Mouse (Mus musculus) embryonic facial prominence, embryonic 13.5 days (tissue): ENCODE measurements around the gene Bub1. TPM values are rescaled to one million over a fixed set of nuclear protein-coding genes. Genes with fewer than 3 reads are reported as not detected.

Experiments used
- ATAC-seq: fragments of 200-750 bp; cut with Nextera tagmentation; 2 replicates; pipeline ENCODE4 v1.8.0; 2017; ENCODE audit warnings: low read depth; ENCODE audit not compliant: insufficient number of reproducible peaks, insufficient read depth, low FRiP score, low TSS enrichment
- H3K27ac ChIP-seq: fragments of 300-500 bp; sonication (generic); 2 replicates; pipeline ENCODE4 v1.5.1; 2015; ENCODE audit warnings: moderate library complexity, mild to moderate bottlenecking, inconsistent platforms
- H3K27me3 ChIP-seq: fragments of 300-500 bp; sonication (generic); 2 replicates; pipeline ENCODE4 v1.6.1; 2015; ENCODE audit warnings: mild to moderate bottlenecking, inconsistent platforms
- H3K36me3 ChIP-seq: fragments of 300-500 bp; sonication (generic); 2 replicates; pipeline ENCODE4 v1.6.1; 2015; ENCODE audit warnings: mild to moderate bottlenecking, inconsistent platforms
- H3K4me1 ChIP-seq: fragments of 300-500 bp; sonication (generic); 2 replicates; pipeline ENCODE4 v1.6.1; 2015; ENCODE audit warnings: inconsistent platforms
- H3K4me2 ChIP-seq: fragments of 300-500 bp; sonication (generic); 2 replicates; pipeline ENCODE4 v1.6.1; 2015; ENCODE audit warnings: moderate library complexity, mild to moderate bottlenecking, inconsistent platforms
- H3K4me3 ChIP-seq: fragments of 300-500 bp; sonication (generic); 2 replicates; pipeline ENCODE4 v1.5.1; 2015; ENCODE audit warnings: mild to moderate bottlenecking, inconsistent platforms
- H3K9ac ChIP-seq: fragments of 300-500 bp; sonication (generic); 2 replicates; pipeline ENCODE4 v1.6.1; 2015; ENCODE audit warnings: mild to moderate bottlenecking, inconsistent platforms
- H3K9me3 ChIP-seq: fragments of 300-500 bp; sonication (generic); 2 replicates; pipeline ENCODE4 v1.6.1; 2016; ENCODE audit warnings: inconsistent platforms
- WGBS: fragments of 180-500 bp; shearing (Covaris S2); methylation state at CpG from one replicate; pipeline ENCODE4 v1.1.7; 2015; ENCODE audit warnings: mixed read lengths; 5-methylcytosine and 5-hydroxymethylcytosine counted together
- polyA plus RNA-seq: library from polyadenylated mRNA; unstranded; fragments of >200 nt; fragmentation: Nextera tagmentation; extraction: Ambion mirVana; gene quantifications from 2 replicates; pipeline ENCODE4 v1.2.1, GENCODE M21; 2015

Bub1 gene
- 52.3 and 54.2 TPM in 2 replicates for polyA plus RNA-seq

DNA sequence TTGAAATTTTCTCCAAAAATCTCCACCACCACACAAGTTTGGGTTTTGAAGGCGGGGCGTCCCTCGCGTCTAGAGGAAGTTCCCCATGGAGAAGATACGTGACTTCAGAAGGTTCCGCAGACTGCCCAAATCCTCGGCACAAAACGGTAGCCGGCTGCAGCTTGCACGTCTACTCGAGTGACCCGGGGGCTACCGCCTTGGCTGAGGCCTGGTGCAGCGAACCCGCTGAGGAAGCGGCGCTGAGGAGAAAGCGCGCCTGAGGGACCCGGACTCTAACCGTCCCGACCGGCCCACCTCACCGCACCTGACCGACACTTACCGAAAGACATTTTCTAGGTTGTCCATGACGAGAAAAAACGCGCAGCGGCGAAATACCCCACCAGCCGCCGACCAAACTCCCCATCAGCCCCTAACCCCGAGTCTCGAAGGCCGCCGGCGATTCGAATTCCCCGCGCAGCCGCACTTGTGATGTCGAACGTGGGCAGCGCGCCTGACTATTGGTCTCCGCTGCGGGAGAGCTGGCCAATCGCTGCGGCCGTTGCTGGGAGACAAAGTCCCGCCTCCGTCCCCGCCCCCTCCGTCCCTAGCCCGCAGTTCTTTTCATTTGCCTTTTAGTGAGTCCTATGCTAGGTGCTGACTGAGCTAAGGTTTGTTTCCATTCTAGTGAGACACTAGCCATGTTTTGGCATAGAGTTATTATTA, at the start of gene Bub1:
Bub1 (minus strand) TSS at position 465 of the 702 bp plus-strand sequence.
- WGBS = under 1% methylated on average over 56 of the region's 56 CpGs
- Histone ChIP-seq H3K27me3 (no peaks in the 10 kb centered on the region; the same call in none of the 2 replicates), H3K9ac (peak within 1 kb of the TSS; percentile 74), H3K4me1 (peaks cover 14% of the 10 kb centered on the region; the same call in 1 of the 2 replicates), H3K27ac (0 out of 2 replicates have a peak within 1 kb of the TSS, but pooled peaks have one; percentile 11), H3K4me2 (peak within 1 kb of the TSS; percentile 77), H3K4me3 (peak within 1 kb of the TSS; percentile 78), H3K36me3 (peaks cover 8% of the 10 kb centered on the region), H3K9me3 (no peaks in the 10 kb centered on the region)
- peak; percentile 93 for ATAC-seq

DNA sequence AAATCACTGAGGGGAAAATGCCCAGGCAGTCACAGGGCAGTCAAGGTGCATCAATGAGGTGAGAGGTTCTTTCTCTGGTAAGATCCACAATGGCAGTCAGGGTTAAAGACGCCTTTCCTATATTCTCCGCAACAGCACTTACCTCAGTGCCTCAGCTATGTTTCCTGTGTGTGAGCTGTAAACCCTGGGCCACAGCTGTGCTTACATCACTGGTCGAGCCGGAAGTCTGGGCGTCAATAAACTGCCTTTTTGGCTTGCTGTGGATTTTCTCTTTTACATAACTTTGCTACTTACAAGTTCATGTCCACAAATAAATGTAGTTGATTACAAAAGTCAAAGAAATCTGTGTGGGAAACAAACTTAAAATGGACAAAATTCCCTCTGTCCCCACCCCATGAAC, 49.4 kb upstream of the Bub1 start:
- no peak overlapping the region for H3K4me2 ChIP-seq
- ATAC-seq = no peak
- H3K4me3 ChIP-seq = no peak overlapping the region
- WGBS = 77% methylated on average over 5 of the region's 5 CpGs
- no peaks in the 10 kb centered on the region for H3K36me3 ChIP-seq
- no peaks in the 10 kb centered on the region for H3K27me3 ChIP-seq
- no peak overlapping the region for H3K27ac ChIP-seq
- no peak overlapping the region for H3K9ac ChIP-seq
- no peaks in the 10 kb centered on the region for H3K4me1 ChIP-seq
- H3K9me3 ChIP-seq = no peaks in the 10 kb centered on the region

DNA sequence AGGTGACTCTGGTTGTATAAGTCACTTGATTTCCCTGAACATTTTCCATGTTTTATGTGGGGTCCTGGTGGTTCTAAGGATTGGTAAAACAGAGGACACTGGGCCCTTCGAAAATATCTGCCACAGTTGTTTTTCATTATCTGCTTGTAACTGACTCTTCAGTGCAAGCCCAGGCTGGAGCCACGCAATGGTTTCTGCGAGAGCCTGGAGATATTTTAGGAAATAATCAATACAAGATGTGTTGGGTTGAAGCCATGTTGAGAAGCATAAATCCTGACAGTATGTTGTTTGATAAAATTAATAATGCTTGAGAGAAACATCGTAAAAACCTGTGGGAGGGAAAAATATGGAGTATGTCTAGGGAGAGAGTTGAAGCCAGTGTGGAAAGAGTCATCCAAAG, 32.7 kb upstream of the Bub1 start:
- Histone ChIP-seq H3K36me3 (no peaks in the 10 kb centered on the region), H3K9ac (no peak overlapping the region), H3K4me3 (no peak overlapping the region), H3K4me2 (no peak overlapping the region), H3K27ac (peak overlapping the region; percentile 58), H3K4me1 (peaks cover 19% of the 10 kb centered on the region), H3K27me3 (no peaks in the 10 kb centered on the region), H3K9me3 (no peaks in the 10 kb centered on the region)
- ATAC-seq = no peak
- 28% methylated on average over 4 of the region's 4 CpGs for WGBS

DNA sequence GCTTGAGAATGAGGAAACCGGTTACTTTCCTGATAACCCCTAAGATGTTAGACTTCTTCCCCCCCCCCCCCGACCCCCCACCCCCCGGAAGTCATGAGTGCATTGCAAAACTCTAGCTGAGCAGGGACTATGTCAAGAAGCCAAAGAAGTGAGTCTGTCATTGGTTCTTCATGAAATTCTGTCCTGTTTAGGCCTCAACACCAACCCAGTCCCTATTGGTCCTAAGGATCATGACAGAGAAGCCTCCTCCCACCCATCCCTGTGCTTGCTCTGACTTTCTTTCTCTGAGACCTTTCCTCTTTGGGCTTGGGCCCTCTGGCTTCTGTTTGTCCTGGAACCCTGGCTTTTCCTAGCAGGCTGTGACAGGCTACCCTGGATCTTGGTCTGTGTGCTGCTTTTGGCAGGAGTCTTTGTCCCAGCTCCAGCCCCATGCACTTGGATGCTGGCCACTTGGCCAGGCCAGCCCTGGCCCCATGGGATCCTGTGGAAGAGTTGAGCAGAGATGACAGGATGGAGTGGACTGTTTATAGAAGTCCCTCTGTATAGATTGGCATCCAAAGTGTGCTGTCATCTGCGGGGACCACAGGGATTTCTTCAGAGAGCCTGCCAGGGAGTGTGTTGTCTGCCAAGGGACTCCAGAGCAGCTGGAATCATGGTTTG, 22.8 kb upstream of the Bub1 start:
- Histone ChIP-seq H3K9me3 (no peaks in the 10 kb centered on the region), H3K27ac (no peak overlapping the region), H3K9ac (no peak overlapping the region), H3K36me3 (no peaks in the 10 kb centered on the region), H3K27me3 (no peaks in the 10 kb centered on the region), H3K4me1 (no peaks in the 10 kb centered on the region), H3K4me2 (no peak overlapping the region), H3K4me3 (no peak overlapping the region)
- 57% methylated on average over 4 of the region's 4 CpGs for WGBS
- ATAC-seq = no peak

DNA sequence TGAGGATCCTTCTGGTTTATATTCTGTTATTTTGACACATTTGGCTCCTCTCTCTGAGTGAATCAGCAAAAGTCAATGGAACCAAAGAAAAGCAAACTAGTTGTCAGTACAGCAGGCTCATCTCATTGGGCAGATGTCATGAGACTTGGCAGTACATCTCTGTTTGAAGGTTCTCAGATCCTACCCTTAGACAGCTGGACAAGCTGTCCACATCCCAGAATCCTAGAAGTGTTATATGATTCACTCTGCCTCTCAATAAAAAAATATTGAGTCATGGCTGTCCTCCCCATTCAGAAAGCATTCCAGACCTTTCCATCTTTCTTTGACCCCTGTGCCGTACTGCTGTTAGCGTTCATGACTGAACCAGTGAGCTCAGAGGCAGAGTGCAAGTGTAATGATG, 18.7 kb upstream of the Bub1 start:
- Histone ChIP-seq H3K9me3 (no peaks in the 10 kb centered on the region), H3K27me3 (0 out of 2 replicates have a peak, but pooled peaks cover 5% of the 10 kb centered on the region), H3K4me1 (no peaks in the 10 kb centered on the region), H3K36me3 (no peaks in the 10 kb centered on the region), H3K4me3 (no peak overlapping the region), H3K27ac (no peak overlapping the region), H3K4me2 (no peak overlapping the region), H3K9ac (no peak overlapping the region)
- WGBS = 86% methylated on average over 2 of the region's 2 CpGs
- ATAC-seq = no peak

DNA sequence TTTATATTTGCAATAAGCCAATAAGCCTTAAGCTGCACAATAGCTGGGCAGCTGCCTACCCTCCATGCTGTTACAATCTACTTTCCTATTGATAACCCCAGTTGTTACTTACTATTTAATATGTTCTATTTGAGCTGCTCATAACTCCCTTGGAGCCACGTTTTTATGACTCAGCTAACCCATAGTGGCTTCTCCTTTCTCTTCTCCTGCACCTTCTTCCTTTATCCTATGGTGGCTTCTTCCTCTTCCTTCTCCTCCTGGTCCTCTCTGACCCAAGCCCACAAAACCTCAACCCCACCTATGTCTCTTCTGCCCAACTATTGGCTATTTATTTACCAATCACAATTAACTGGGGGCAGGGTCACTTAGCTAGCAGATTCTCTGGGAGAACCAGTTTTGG, 14.9 kb upstream of the Bub1 start:
- no peaks in the 10 kb centered on the region for H3K9me3 ChIP-seq
- no peak overlapping the region for H3K27ac ChIP-seq
- 33% methylated on average over 1 of the region's 1 CpGs for WGBS
- no peak overlapping the region for H3K9ac ChIP-seq
- no peaks in the 10 kb centered on the region for H3K36me3 ChIP-seq
- H3K27me3 ChIP-seq = 0 out of 2 replicates have a peak, but pooled peaks cover 5% of the 10 kb centered on the region
- H3K4me1 ChIP-seq = no peaks in the 10 kb centered on the region
- H3K4me2 ChIP-seq = no peak overlapping the region
- H3K4me3 ChIP-seq = no peak overlapping the region
- ATAC-seq = no peak

DNA sequence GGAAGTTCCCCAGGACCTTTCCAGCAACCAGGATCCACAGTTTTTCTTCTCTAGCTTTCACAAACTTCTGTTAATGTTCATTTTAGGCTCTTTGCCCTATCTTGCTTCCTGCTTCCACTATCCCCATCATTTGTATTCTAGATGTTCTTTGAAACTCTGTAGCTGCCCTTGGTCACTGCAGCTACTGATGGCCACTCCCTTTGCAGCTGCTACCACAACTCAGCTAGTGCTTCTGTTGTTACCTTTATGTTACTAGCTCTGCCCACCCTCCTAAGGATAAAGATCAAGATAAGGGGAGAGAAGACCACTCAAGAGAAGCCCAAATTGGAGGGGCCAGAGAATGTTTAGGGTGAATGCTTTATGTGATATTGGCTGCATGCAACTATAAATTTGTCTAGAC, 14.3 kb upstream of the Bub1 start:
- H3K4me3 ChIP-seq = no peak overlapping the region
- ATAC-seq = no peak

DNA sequence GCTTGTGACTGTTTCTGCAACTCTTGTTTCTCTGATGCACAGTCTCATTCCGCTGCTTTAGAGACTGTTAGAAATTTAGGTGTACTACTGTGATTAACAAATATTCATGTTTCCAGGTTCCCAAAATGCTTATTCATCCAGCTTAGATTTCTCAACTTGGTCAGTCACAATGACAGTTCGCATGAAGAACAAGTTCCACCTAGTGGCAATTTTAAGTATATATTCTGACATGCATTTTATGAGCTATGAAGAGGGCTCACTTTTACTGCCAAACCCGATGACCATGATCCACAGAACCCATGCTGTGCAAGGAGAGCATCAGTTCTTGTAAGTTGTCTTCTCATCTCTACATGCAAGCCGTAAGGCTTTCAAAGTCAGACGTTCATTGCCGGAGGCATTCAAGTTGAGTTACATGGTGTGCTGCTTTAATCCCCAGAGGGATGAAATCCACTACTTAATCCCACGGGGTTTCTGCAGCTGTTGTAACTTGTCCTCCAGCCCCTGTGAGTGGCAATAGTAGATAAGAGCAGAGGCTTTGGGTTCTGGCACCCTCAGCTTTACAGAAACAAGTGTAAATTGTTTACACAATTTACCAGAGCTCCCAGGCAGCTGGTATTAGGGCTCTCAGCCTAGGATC, 13.8 kb upstream of the Bub1 start:
- ATAC-seq = no peak
- WGBS = 47% methylated on average over 7 of the region's 7 CpGs
- no peak overlapping the region for H3K4me2 ChIP-seq

More for the DNA sequence above, 14.3 kb upstream of the Bub1 start:
- H3K36me3 ChIP-seq = no peaks in the 10 kb centered on the region
- no peaks in the 10 kb centered on the region for H3K9me3 ChIP-seq
- peaks cover 8% of the 10 kb centered on the region for H3K27me3 ChIP-seq
- H3K27ac ChIP-seq = no peak overlapping the region
- H3K9ac ChIP-seq = no peak overlapping the region
- H3K4me1 ChIP-seq = no peaks in the 10 kb centered on the region
- no peak overlapping the region for H3K4me2 ChIP-seq

DNA sequence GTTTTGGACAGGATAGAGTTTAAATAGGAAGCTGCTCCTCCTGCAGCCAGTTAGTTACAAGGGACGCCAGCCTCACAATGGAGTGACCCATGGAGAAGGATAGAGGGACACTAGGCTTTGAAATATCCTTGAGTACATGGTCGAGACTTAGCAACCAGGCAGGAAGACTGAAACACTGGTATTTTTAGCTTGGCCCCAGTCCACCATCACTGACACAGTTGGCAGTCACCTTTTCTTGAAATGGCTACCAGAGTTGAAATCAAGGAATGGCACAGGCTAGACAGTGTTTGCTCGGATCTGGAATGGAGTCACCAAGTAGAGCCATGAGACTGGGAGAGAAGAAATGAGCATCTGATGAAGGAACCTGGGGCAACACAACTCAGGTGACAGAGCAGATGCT, 10.8 kb upstream of the Bub1 start:
- Histone ChIP-seq H3K27me3 (peaks cover 41% of the 10 kb centered on the region), H3K9ac (no peak overlapping the region), H3K36me3 (no peaks in the 10 kb centered on the region), H3K4me2 (no peak overlapping the region), H3K9me3 (no peaks in the 10 kb centered on the region), H3K4me3 (no peak overlapping the region), H3K4me1 (no peaks in the 10 kb centered on the region), H3K27ac (no peak overlapping the region)
- no peak for ATAC-seq
- WGBS = 77% methylated on average over 3 of the region's 3 CpGs

More for the DNA sequence above, 13.8 kb upstream of the Bub1 start:
- Histone ChIP-seq H3K9ac (no peak overlapping the region), H3K4me1 (no peaks in the 10 kb centered on the region), H3K27ac (no peak overlapping the region), H3K4me3 (no peak overlapping the region), H3K36me3 (no peaks in the 10 kb centered on the region), H3K9me3 (no peaks in the 10 kb centered on the region), H3K27me3 (peaks cover 13% of the 10 kb centered on the region)

DNA sequence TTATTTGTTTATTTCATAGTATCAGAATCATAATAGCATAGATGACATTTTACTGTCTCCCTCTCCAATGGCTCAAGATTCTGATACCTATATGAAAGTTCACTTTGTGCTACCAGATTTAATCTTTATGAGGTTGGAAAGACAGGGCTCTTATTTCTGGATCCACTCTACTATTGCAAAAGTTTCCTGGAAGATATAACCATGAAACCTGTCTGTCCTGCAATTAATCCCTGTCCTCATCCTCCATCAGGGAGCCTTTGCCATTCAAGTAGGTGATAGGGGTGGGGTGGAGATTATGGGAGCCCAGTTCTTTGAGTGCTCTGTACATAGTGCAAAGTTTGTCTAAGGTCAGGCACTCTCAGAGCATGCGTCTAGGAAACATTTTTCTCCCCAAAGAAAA, 9.7 kb upstream of the Bub1 start:
- Histone ChIP-seq H3K27ac (no peak overlapping the region), H3K9me3 (no peaks in the 10 kb centered on the region), H3K27me3 (peaks cover 46% of the 10 kb centered on the region), H3K4me1 (no peaks in the 10 kb centered on the region), H3K9ac (no peak overlapping the region), H3K4me2 (no peak overlapping the region), H3K36me3 (no peaks in the 10 kb centered on the region), H3K4me3 (no peak overlapping the region)
- 81% methylated on average over 1 of the region's 1 CpGs for WGBS
- no peak for ATAC-seq

DNA sequence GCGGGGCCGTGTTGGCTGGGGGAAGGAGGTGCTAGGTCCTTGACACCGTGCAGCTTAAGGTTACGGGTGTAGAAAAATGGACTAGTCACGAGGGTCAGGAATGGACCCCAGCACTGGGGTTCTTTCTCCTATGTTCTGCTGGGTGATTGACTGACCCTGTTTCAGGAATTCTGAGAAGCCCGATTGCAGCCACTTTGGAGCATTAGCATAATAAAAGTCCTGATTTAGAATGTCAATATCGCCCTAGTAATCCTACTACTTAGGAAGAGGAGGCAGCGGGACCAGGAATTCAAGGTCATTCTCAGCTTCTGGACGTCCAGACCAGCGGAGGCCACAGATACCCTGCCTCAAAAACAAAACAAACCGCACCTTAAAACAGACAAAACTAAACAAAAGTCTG, 7.8 kb upstream of the Bub1 start:
- ATAC-seq = no peak
- no peaks in the 10 kb centered on the region for H3K4me1 ChIP-seq
- no peak overlapping the region for H3K4me3 ChIP-seq
- 21% methylated on average over 11 of the region's 11 CpGs for whole genome bisulfite sequencing
- H3K27me3 ChIP-seq = peaks cover 41% of the 10 kb centered on the region
- H3K27ac ChIP-seq = no peak overlapping the region
- no peak overlapping the region for H3K9ac ChIP-seq
- H3K4me2 ChIP-seq = no peak overlapping the region
- no peaks in the 10 kb centered on the region for H3K36me3 ChIP-seq
- H3K9me3 ChIP-seq = no peaks in the 10 kb centered on the region

DNA sequence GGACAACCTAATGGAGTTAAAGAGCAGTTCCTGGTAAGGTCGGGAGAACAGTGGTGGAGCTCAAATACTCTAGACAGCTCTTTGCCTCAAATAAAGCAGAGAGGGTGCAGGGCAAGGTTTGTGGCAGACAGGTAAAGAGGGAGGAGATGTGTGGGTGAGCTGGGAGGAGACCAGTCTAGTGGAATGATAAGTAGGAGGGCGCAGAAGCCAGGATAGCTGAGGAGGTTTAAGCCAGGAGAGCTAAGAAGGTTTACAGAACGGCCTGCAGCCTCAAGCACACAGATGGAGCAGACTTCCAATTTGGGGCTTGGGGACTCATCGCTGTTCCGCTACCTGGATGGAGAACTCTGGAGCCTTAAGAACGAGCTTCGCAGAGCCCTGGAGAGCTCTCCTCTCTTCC, 6.9 kb upstream of the Bub1 start, which contains the start of gene Acoxl:
Acoxl (plus strand) TSS at position 301 of the 400 bp plus-strand sequence.
- Histone ChIP-seq H3K4me3 (no peak within 1 kb of the TSS), H3K4me2 (no peak within 1 kb of the TSS), H3K9me3 (no peaks in the 10 kb centered on the region), H3K9ac (no peak within 1 kb of the TSS), H3K4me1 (no peaks in the 10 kb centered on the region), H3K27me3 (peaks cover 41% of the 10 kb centered on the region), H3K27ac (no peak within 1 kb of the TSS), H3K36me3 (no peaks in the 10 kb centered on the region)
- WGBS = 61% methylated on average over 7 of the region's 7 CpGs
- no peak for ATAC-seq
